Mouse (Mus musculus): ENCODE measurements around the gene Cops7a. TPM values are rescaled to one million over a fixed set of nuclear protein-coding genes. Genes with fewer than 3 reads are reported as not detected.
A peak's percentile ranks its signal among the peaks of the same experiment; 100 is the strongest.

Cops7a gene
- polyA plus RNA-seq (2014; fragmentation: Nextera tagmentation; extraction: Ambion mirVana): 85.6 and 85.9 TPM in 2 replicates

DNA sequence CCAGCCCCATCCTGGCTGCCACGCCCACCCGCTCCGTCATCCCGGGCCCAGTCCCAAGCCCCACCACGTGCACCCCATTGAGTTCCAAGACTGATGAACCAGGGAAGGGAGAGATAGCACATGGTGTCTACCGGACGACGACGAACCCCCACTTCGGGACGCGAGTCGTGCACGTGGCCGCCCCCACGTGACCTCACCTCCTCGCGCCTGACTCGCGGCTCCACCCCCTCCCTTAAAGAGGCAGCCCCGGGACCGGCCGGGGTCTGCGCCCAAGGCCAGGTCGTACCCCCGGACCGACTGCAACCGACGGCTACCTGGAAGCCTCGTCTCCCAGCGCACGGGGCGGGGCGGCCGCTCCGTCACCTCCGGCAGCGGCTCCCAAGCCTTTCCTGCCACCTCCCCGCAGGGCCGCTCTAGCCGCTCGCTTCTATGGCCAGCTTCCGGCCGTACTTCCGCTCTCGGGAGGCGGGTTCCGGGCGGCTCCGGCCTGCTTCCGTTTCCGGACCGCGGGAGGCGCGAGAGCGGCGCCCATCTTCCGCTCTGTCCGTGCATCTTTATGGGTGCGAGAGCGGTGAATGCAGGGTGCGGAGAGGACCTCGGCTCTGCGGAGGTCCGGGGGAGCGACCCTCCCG lies at the start of gene Cops7a:
TSS of gene Cops7a (minus strand) at position 451 of the 632 bp plus-strand sequence.
- ATAC-seq (ENCODE audit: low FRiP score, low TSS enrichment) (peak; percentile 93), DNase-seq (peak; percentile 97)
- Histone ChIP-seq H3K4me3 (replicated peaks; ENCODE audit: low read depth, low read length) (peak within 1 kb of the TSS; percentile 81), H3K36me3 (ENCODE audit: control insufficient read depth, insufficient read depth, low read length) (peaks cover 23% of the 10 kb centered on the region), H3K4me2 (ENCODE audit: low read length) (peak within 1 kb of the TSS; percentile 97), H3K27me3 (ENCODE audit: control insufficient read depth, insufficient read depth, low read length) (no peaks in the 10 kb centered on the region), H3K27ac (replicated peaks; ENCODE audit: low read depth, low read length) (peak within 1 kb of the TSS; percentile 90), H3K4me1 (ENCODE audit: control insufficient read depth, insufficient read depth, low read length) (peaks cover 14% of the 10 kb centered on the region), H3K9me3 (ENCODE audit: control insufficient read depth, low read length) (no peaks in the 10 kb centered on the region), H3K9ac (replicated peaks; ENCODE audit: low read length) (peak within 1 kb of the TSS; percentile 92)
- under 1% methylated on average over 68 of the region's 68 CpGs for WGBS

DNA sequence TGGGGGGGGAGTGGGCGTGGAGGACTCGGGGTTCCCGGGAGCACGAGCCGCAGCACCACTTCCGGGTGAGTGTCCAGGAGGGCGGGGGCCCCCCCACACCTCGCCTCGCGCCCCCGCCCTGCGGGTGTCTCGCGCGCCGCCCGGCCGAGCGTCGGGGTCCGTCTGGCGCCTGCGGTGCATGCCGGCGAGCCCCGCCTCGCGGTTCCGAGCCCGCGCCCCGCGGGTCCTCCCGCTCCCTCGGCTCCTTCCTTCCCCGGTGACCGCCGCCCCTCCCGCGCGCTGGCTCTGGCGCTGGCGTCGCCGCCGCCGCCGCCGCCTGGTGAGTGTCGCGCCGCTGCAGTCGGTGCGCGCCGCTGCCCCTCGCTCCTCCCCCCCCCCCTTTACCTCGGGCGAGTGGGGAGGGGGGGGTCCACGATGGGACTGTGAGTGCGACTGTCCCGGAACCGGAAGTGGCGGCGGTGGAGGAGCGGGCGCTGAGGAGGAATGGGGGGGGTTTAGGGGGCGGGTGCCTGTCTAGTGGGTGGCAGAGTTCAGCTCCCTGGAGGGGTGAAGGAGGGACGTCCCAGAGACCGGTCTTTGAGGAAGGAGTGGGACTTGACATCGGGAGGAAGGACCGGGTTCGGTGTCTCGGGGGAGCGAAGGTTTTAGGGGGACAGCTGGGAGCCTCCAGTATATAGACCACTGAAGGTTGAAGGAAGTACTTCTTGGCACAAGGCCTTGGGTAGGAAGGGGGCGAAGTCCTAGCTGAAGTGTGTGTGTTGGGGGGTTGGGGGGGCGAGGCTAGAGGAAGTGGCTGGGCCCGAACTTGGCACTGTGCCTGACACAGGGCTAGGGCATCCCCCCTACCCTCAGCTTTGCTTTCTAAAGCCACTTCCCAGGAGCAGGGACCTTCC lies 44.1 kb upstream of the Cops7a start:
- Histone ChIP-seq H3K9ac (replicated peaks; ENCODE audit: low read length) (peak overlapping the region; percentile 85), H3K4me1 (ENCODE audit: control insufficient read depth, insufficient read depth, low read length) (peaks cover 27% of the 10 kb centered on the region), H3K27me3 (ENCODE audit: control insufficient read depth, insufficient read depth, low read length) (no peaks in the 10 kb centered on the region), H3K4me3 (replicated peaks; ENCODE audit: low read depth, low read length) (peak overlapping the region; percentile 75), H3K9me3 (ENCODE audit: control insufficient read depth, low read length) (no peaks in the 10 kb centered on the region), H3K36me3 (ENCODE audit: control insufficient read depth, insufficient read depth, low read length) (peaks cover 29% of the 10 kb centered on the region), H3K4me2 (ENCODE audit: low read length) (peak overlapping the region; percentile 87), H3K27ac (replicated peaks; ENCODE audit: low read depth, low read length) (peak overlapping the region; percentile 98)
- peak; percentile 92 for DNase-seq
- 1% methylated on average over 70 of the region's 78 CpGs for WGBS
- ATAC-seq (ENCODE audit: low FRiP score, low TSS enrichment): peak; percentile 88

GRCm38 (mm10) chr6:125009129-125009180 lies 43.6 kb upstream of the Cops7a start, which contains the start of gene Zfp384:
Gene Zfp384, plus strand, starts transcription at chr6:125009145.
- Histone ChIP-seq H3K4me1 (ENCODE audit: control insufficient read depth, insufficient read depth, low read length) (peaks cover 27% of the 10 kb centered on the region), H3K9me3 (ENCODE audit: control insufficient read depth, low read length) (no peaks in the 10 kb centered on the region), H3K4me3 (replicated peaks; ENCODE audit: low read depth, low read length) (peak within 1 kb of the TSS; percentile 75), H3K27me3 (ENCODE audit: control insufficient read depth, insufficient read depth, low read length) (no peaks in the 10 kb centered on the region), H3K9ac (replicated peaks; ENCODE audit: low read length) (peak within 1 kb of the TSS; percentile 85), H3K4me2 (ENCODE audit: low read length) (peak within 1 kb of the TSS; percentile 87), H3K36me3 (ENCODE audit: control insufficient read depth, insufficient read depth, low read length) (peaks cover 25% of the 10 kb centered on the region), H3K27ac (replicated peaks; ENCODE audit: low read depth, low read length) (peak within 1 kb of the TSS; percentile 98)
- DNase-seq: no peak
- 0% methylated on average over 3 of the region's 3 CpGs for WGBS
- ATAC-seq (ENCODE audit: low FRiP score, low TSS enrichment): no peak

DNA sequence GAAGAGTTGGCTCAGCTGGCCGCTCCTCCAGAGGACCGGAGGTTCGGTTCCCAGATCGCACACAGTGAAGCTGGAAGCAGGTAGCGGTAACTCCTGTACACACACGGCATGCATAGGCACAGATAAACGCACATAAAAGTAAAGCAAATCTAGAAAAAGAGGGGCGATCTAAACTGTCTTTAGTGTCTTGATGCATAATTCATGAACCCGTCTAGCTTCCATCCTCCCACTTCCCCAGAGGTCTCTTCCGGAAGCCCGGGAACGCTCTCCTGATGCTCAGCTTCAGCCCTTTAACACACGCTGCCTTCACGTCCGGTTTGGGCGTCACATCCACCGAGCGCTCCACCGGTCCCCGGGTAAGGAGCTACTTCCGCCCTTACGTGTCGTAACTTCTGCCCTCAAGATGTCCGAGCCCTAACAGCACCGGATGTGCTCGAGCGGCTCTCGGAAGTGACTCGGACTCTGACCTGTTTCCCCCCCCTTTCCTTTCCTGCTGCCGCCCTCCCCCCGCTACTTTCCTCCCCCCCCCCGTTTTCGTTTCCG lies 43.3 kb upstream of the Cops7a start:
- Histone ChIP-seq H3K27me3 (ENCODE audit: control insufficient read depth, insufficient read depth, low read length) (no peaks in the 10 kb centered on the region), H3K4me1 (ENCODE audit: control insufficient read depth, insufficient read depth, low read length) (peaks cover 27% of the 10 kb centered on the region), H3K4me2 (ENCODE audit: low read length) (peak overlapping the region; percentile 87), H3K27ac (replicated peaks; ENCODE audit: low read depth, low read length) (peak overlapping the region; percentile 98), H3K36me3 (ENCODE audit: control insufficient read depth, insufficient read depth, low read length) (peaks cover 22% of the 10 kb centered on the region), H3K4me3 (replicated peaks; ENCODE audit: low read depth, low read length) (peak overlapping the region; percentile 75), H3K9ac (replicated peaks; ENCODE audit: low read length) (peak overlapping the region; percentile 85), H3K9me3 (ENCODE audit: control insufficient read depth, low read length) (no peaks in the 10 kb centered on the region)
- ATAC-seq (ENCODE audit: low FRiP score, low TSS enrichment) (peak; percentile 96), DNase-seq (peak; percentile 99)
- under 1% methylated on average over 32 of the region's 34 CpGs for WGBS

DNA sequence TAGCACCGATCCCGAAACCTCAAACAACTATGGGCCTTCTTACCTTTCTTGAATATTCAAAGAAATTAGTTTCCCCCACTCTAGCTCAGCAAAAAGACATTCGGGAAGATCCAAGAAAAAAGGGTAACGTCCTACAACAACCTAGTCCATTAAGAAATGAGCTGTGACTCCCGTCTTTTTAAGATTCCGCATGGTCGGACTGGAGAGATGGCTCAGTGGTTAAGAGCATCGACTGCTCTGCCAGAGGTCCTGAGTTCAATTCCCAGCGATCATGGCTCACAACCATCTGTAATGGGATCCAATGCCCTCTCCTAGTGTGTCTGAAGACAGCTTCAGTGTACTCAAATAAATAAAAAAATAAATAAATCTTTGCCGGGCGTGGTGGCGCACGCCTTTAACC lies 42.7 kb upstream of the Cops7a start:
- Histone ChIP-seq H3K27me3 (ENCODE audit: control insufficient read depth, insufficient read depth, low read length) (no peaks in the 10 kb centered on the region), H3K4me1 (ENCODE audit: control insufficient read depth, insufficient read depth, low read length) (peaks cover 27% of the 10 kb centered on the region), H3K36me3 (ENCODE audit: control insufficient read depth, insufficient read depth, low read length) (peaks cover 20% of the 10 kb centered on the region), H3K9ac (replicated peaks; ENCODE audit: low read length) (peak overlapping the region; percentile 72), H3K9me3 (ENCODE audit: control insufficient read depth, low read length) (no peaks in the 10 kb centered on the region), H3K4me2 (ENCODE audit: low read length) (peak overlapping the region; percentile 70), H3K4me3 (replicated peaks; ENCODE audit: low read depth, low read length) (peak overlapping the region; percentile 75), H3K27ac (replicated peaks; ENCODE audit: low read depth, low read length) (peak overlapping the region; percentile 88)
- DNase-seq: peak; percentile 13
- 42% methylated on average over 13 of the region's 13 CpGs for WGBS
- ATAC-seq (ENCODE audit: low FRiP score, low TSS enrichment): no peak

DNA sequence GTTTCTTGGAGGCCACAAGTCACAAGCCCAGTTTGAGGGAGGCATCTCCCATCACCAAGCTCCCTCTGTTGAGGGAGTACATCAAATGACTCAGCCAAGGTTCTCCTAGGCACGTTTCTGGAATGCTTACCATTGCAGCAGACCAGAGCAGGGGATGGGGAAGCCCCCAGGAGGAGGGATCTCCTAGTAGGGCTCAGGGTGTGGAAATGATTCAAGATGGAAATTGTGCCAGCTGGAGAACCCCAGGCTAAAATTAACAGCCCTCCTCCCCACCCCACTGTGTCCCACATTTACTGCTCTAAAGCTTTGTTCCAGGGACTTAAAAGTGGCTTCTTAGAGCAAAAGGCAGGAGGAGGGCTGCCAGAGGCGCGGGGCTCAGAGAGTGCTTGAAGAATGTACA lies 39.7 kb upstream of the Cops7a start:
- Histone ChIP-seq H3K4me3 (replicated peaks; ENCODE audit: low read depth, low read length) (no peak overlapping the region), H3K27ac (replicated peaks; ENCODE audit: low read depth, low read length) (no peak overlapping the region), H3K27me3 (ENCODE audit: control insufficient read depth, insufficient read depth, low read length) (peaks cover 14% of the 10 kb centered on the region), H3K9ac (replicated peaks; ENCODE audit: low read length) (no peak overlapping the region), H3K4me1 (ENCODE audit: control insufficient read depth, insufficient read depth, low read length) (peaks cover 9% of the 10 kb centered on the region), H3K4me2 (ENCODE audit: low read length) (no peak overlapping the region), H3K9me3 (ENCODE audit: control insufficient read depth, low read length) (no peaks in the 10 kb centered on the region), H3K36me3 (ENCODE audit: control insufficient read depth, insufficient read depth, low read length) (peaks cover 8% of the 10 kb centered on the region)
- ATAC-seq (ENCODE audit: low FRiP score, low TSS enrichment) (no peak), DNase-seq (no peak)
- 35% methylated on average over 3 of the region's 3 CpGs for WGBS

- Histone ChIP-seq H3K4me2 (ENCODE audit: low read length) (no peak overlapping the region), H3K4me1 (ENCODE audit: control insufficient read depth, insufficient read depth, low read length) (peaks cover 7% of the 10 kb centered on the region; the same call in 1 of the 2 replicates), H3K9ac (replicated peaks; ENCODE audit: low read length) (no peak overlapping the region), H3K27ac (replicated peaks; ENCODE audit: low read depth, low read length) (no peak overlapping the region), H3K27me3 (ENCODE audit: control insufficient read depth, insufficient read depth, low read length) (peaks cover 27% of the 10 kb centered on the region), H3K36me3 (ENCODE audit: control insufficient read depth, insufficient read depth, low read length) (peaks cover 17% of the 10 kb centered on the region), H3K9me3 (ENCODE audit: control insufficient read depth, low read length) (no peaks in the 10 kb centered on the region), H3K4me3 (replicated peaks; ENCODE audit: low read depth, low read length) (no peak overlapping the region)
- ATAC-seq (ENCODE audit: low FRiP score, low TSS enrichment): no peak
- DNase-seq: no peak
- WGBS: 45% methylated on average over 3 of the region's 3 CpGs
Measured at GRCm38 (mm10) chr6:125003706-125004105, 38.4 kb upstream of the Cops7a start.

DNA sequence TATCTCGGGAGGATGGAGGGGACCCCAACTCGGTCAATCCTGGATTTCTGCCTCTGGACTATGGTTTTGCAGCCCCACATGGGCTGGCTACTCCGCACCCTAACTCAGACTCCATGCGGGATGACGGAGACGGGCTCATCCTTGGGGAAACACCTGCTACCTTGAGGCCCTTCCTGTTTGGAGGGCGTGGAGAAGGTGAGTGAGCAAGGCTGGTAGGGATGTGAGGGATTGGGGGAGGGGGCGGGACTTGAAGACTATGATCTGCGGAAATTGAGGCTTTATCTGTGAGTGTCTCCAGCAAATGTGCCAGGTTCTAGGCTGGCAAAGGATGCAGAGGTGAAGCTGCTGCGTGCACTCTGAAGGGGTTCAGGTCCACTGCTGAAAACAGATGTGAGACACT lies 34.2 kb upstream of the Cops7a start:
- 37% methylated on average over 10 of the region's 10 CpGs for WGBS
- Histone ChIP-seq H3K9me3 (ENCODE audit: control insufficient read depth, low read length) (no peaks in the 10 kb centered on the region), H3K36me3 (ENCODE audit: control insufficient read depth, insufficient read depth, low read length) (peaks cover 17% of the 10 kb centered on the region), H3K4me3 (replicated peaks; ENCODE audit: low read depth, low read length) (no peak overlapping the region), H3K4me1 (ENCODE audit: control insufficient read depth, insufficient read depth, low read length) (peaks cover 3% of the 10 kb centered on the region; the same call in 1 of the 2 replicates), H3K9ac (replicated peaks; ENCODE audit: low read length) (no peak overlapping the region), H3K27me3 (ENCODE audit: control insufficient read depth, insufficient read depth, low read length) (peaks cover 55% of the 10 kb centered on the region), H3K4me2 (ENCODE audit: low read length) (no peak overlapping the region), H3K27ac (replicated peaks; ENCODE audit: low read depth, low read length) (no peak overlapping the region)
- no peak for DNase-seq
- no peak for ATAC-seq (ENCODE audit: low FRiP score, low TSS enrichment)

Data from midbrain, embryonic 14.5 days (tissue).